Mouse (Mus musculus): ENCODE measurements around the gene Gsn. TPM values are rescaled to one million over a fixed set of nuclear protein-coding genes. Genes with fewer than 3 reads are reported as not detected.

Gene Gsn
- total RNA-seq, 1 experiment: 165 TPM

- no peak for TF ChIP-seq MAFK (IDR thresholded peaks at IDR 0.05; ENCODE audit: insufficient read depth, low read depth, low read length)
- no peak for TF ChIP-seq ZC3H11A (IDR thresholded peaks at IDR 0.05; ENCODE audit: borderline replicate concordance, low read depth, low read length)
- no peak for TF ChIP-seq HCFC1 (IDR thresholded peaks at IDR 0.05; ENCODE audit: borderline replicate concordance, insufficient read depth, low read length)
- TF ChIP-seq CHD2 (IDR thresholded peaks at IDR 0.05; ENCODE audit: low read depth, low read length): no peak
- TF ChIP-seq ZNF384 (IDR thresholded peaks at IDR 0.05; ENCODE audit: low read depth, low read length): no peak
- DNase-seq (ENCODE audit: low read depth, low spot score): no peak
- in situ Hi-C loops (cut with MboI; ENCODE audit: low sequenced_read_pairs in 2 of 2, unreplicated experiment in 2 of 2): no loop called here
These were observed 75.0 kb downstream of the Gsn start for GRCm38 (mm10) chr2:35331205-35331604.

DNA sequence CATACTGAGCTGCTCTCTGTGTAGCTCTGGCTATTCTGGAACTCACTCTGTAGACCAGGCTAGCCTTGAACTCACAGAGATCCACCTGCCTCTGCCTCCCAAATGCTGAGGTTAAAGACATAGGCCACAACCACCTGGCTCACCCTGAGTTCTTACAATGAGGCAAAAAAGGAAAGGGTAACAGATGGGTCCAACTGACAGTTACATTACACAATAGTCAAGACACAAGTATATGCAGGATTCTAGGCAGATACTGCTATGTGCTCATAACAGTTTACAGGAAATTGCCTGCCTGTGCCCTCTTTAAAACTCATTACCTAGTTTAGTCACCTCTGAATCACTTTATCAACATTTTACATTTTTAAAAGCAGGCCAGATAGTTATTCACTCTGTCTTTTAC is 77.5 kb downstream of the Gsn start:
- in situ Hi-C loops (cut with MboI; ENCODE audit: low sequenced_read_pairs in 2 of 2, unreplicated experiment in 2 of 2): no loop called here

More at GRCm38 (mm10) chr2:35331205-35331604, 75.0 kb downstream of the Gsn start:
- no peak overlapping the region for H3K4me3 ChIP-seq (ENCODE audit: insufficient read depth in 1 of 2, low read depth in 1 of 2, low read length in 2 of 2, poor library complexity in 1 of 2, severe bottlenecking in 1 of 2)
- H3K9me3 ChIP-seq (ENCODE audit: control insufficient read depth, insufficient read depth, low read depth, low read length): no peaks in the 10 kb centered on the region
- no peaks in the 10 kb centered on the region for H3K4me1 ChIP-seq (ENCODE audit: control insufficient read depth in 2 of 2, insufficient read depth in 2 of 2, low read length in 2 of 2, poor library complexity in 1 of 2)
- no peaks in the 10 kb centered on the region for H3K36me3 ChIP-seq (ENCODE audit: control insufficient read depth, insufficient read depth, low read length, poor library complexity, severe bottlenecking)
- no peak overlapping the region for H3K27ac ChIP-seq (ENCODE audit: insufficient read depth, low read depth, low read length, poor library complexity, severe bottlenecking)
- no peak overlapping the region for H3K9ac ChIP-seq (ENCODE audit: insufficient read depth, low read depth, low read length, poor library complexity, severe bottlenecking)

DNA sequence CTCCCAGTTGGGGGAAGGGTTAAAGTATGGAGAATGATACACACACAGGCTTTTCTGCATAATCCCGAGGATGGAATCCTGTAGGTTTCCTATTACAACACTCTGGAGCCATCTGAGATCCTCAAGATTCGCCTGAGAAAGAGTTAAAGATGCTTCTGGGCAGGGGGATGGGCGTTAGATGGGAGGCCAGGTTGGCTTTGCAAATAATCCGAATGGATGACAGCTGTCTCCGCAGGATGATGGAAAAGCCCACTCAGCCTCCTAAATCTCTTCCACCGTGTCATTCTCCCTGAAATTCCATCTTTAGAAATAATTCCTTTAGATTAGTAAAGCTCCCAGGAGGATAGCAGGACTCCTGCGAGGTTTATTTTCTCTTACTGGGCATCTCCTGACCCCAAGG is 79.4 kb downstream of the Gsn start:
- no peaks in the 10 kb centered on the region for H3K9me3 ChIP-seq (ENCODE audit: control insufficient read depth, insufficient read depth, low read depth, low read length)
- no peak overlapping the region for H3K27ac ChIP-seq (ENCODE audit: insufficient read depth, low read depth, low read length, poor library complexity, severe bottlenecking)
- peaks cover 0 to 3% of the 10 kb centered on the region in 2 experiments; a peak in 1 of 4 replicates for H3K4me1 ChIP-seq (ENCODE audit: control insufficient read depth in 2 of 2, insufficient read depth in 2 of 2, low read length in 2 of 2, poor library complexity in 1 of 2)
- H3K4me3 ChIP-seq (ENCODE audit: insufficient read depth in 1 of 2, low read depth in 1 of 2, low read length in 2 of 2, poor library complexity in 1 of 2, severe bottlenecking in 1 of 2): no peak overlapping the region
- DNase-seq (ENCODE audit: low read depth, low spot score): no peak
- no peak overlapping the region for H3K9ac ChIP-seq (ENCODE audit: insufficient read depth, low read depth, low read length, poor library complexity, severe bottlenecking)
- in situ Hi-C loops (cut with MboI; ENCODE audit: low sequenced_read_pairs in 2 of 2, unreplicated experiment in 2 of 2): no loop called here
- H3K36me3 ChIP-seq (ENCODE audit: control insufficient read depth, insufficient read depth, low read length, poor library complexity, severe bottlenecking): no peaks in the 10 kb centered on the region
- no peak for TF ChIP-seq ZNF384 (IDR thresholded peaks at IDR 0.05; ENCODE audit: low read depth, low read length)
- no peak for TF ChIP-seq HCFC1 (IDR thresholded peaks at IDR 0.05; ENCODE audit: borderline replicate concordance, insufficient read depth, low read length)
- TF ChIP-seq MAFK (IDR thresholded peaks at IDR 0.05; ENCODE audit: insufficient read depth, low read depth, low read length): no peak
- TF ChIP-seq ZC3H11A (IDR thresholded peaks at IDR 0.05; ENCODE audit: borderline replicate concordance, low read depth, low read length): no peak
- TF ChIP-seq CHD2 (IDR thresholded peaks at IDR 0.05; ENCODE audit: low read depth, low read length): no peak

More for the DNA sequence above, 77.5 kb downstream of the Gsn start:
- TF ChIP-seq MAFK (IDR thresholded peaks at IDR 0.05; ENCODE audit: insufficient read depth, low read depth, low read length): no peak
- TF ChIP-seq HCFC1 (IDR thresholded peaks at IDR 0.05; ENCODE audit: borderline replicate concordance, insufficient read depth, low read length): no peak
- no peak for TF ChIP-seq CHD2 (IDR thresholded peaks at IDR 0.05; ENCODE audit: low read depth, low read length)
- no peak for TF ChIP-seq ZC3H11A (IDR thresholded peaks at IDR 0.05; ENCODE audit: borderline replicate concordance, low read depth, low read length)
- no peak for TF ChIP-seq ZNF384 (IDR thresholded peaks at IDR 0.05; ENCODE audit: low read depth, low read length)
- no peaks in the 10 kb centered on the region for H3K36me3 ChIP-seq (ENCODE audit: control insufficient read depth, insufficient read depth, low read length, poor library complexity, severe bottlenecking)
- H3K27ac ChIP-seq (ENCODE audit: insufficient read depth, low read depth, low read length, poor library complexity, severe bottlenecking): no peak overlapping the region
- H3K4me3 ChIP-seq (ENCODE audit: insufficient read depth in 1 of 2, low read depth in 1 of 2, low read length in 2 of 2, poor library complexity in 1 of 2, severe bottlenecking in 1 of 2): no peak overlapping the region
- no peak overlapping the region for H3K9ac ChIP-seq (ENCODE audit: insufficient read depth, low read depth, low read length, poor library complexity, severe bottlenecking)
- H3K4me1 ChIP-seq (ENCODE audit: control insufficient read depth in 2 of 2, insufficient read depth in 2 of 2, low read length in 2 of 2, poor library complexity in 1 of 2): peaks cover 0 to 3% of the 10 kb centered on the region in 2 experiments; a peak in 1 of 4 replicates
- no peaks in the 10 kb centered on the region for H3K9me3 ChIP-seq (ENCODE audit: control insufficient read depth, insufficient read depth, low read depth, low read length)
- no peak for DNase-seq (ENCODE audit: low read depth, low spot score)

DNA sequence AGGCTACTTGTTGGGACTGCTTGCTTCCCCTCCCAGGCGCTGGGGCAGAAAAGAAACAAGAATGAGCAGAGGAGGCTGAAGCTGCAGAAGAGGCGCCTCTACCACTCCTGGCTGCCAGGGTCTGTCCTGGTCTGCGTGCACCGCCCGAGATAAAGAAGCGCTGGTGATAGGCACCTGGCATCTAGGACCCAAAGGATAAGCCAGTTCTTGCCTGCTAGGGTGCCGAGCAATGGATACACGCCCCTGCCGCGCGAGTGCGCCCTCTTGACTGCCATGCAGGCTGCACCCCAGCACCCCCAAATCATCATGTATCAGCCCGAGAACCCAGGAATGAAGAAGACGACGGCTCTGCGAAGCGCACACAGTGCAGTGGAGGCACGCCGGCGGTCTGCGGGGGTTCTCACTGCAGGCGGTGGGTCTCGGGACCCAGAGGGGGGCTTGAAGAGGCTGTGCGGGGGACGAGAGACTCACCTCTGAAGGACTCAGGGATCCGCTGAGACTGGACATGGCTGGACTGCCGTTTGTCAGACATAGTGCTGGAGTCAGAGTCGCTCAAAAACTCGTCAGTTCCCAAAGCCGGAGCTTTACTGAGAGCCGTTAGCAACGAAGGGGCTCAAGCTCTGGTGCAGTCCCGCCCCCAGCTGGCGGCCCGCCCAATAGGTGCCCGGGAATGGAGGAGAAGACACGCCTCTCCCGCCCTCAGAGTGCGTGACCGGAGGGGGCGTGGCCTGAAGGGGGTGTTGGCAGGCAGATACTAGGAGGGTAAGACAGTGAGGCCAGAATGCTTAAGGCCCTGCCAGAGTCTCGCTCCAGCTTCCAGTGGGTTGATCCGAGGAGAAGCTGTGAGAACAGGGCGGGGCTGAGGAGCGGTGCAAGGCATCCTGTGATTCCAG is 80.5 kb downstream of the Gsn start, which contains the start of gene Stom:
Gene Stom, minus strand, starts transcription at position 589 of the 893 bp plus-strand sequence.
- Histone ChIP-seq H3K36me3 (ENCODE audit: control insufficient read depth, insufficient read depth, low read length, poor library complexity, severe bottlenecking) (no peaks in the 10 kb centered on the region), H3K4me3 (ENCODE audit: insufficient read depth in 1 of 2, low read depth in 1 of 2, low read length in 2 of 2, poor library complexity in 1 of 2, severe bottlenecking in 1 of 2) (peak within 1 kb of the TSS; percentile 70 to 98), H3K9me3 (ENCODE audit: control insufficient read depth, insufficient read depth, low read depth, low read length) (no peaks in the 10 kb centered on the region), H3K9ac (ENCODE audit: insufficient read depth, low read depth, low read length, poor library complexity, severe bottlenecking) (peak within 1 kb of the TSS; percentile 67), H3K4me1 (ENCODE audit: control insufficient read depth in 2 of 2, insufficient read depth in 2 of 2, low read length in 2 of 2, poor library complexity in 1 of 2) (peaks cover 0 to 4% of the 10 kb centered on the region in 2 experiments; a peak in 1 of 4 replicates), H3K27ac (ENCODE audit: insufficient read depth, low read depth, low read length, poor library complexity, severe bottlenecking) (no peak within 1 kb of the TSS)
- in situ Hi-C loops (cut with MboI; ENCODE audit: low sequenced_read_pairs in 2 of 2, unreplicated experiment in 2 of 2): no loop called here
- peak; percentile 98 for DNase-seq (ENCODE audit: low read depth, low spot score)
- no peak for TF ChIP-seq CHD2 (IDR thresholded peaks at IDR 0.05; ENCODE audit: low read depth, low read length)
- no peak for TF ChIP-seq MAFK (IDR thresholded peaks at IDR 0.05; ENCODE audit: insufficient read depth, low read depth, low read length)
- no peak for TF ChIP-seq HCFC1 (IDR thresholded peaks at IDR 0.05; ENCODE audit: borderline replicate concordance, insufficient read depth, low read length)
- no peak for TF ChIP-seq ZC3H11A (IDR thresholded peaks at IDR 0.05; ENCODE audit: borderline replicate concordance, low read depth, low read length)
- no peak for TF ChIP-seq ZNF384 (IDR thresholded peaks at IDR 0.05; ENCODE audit: low read depth, low read length)

Data from ES-E14 (cell line).